Mouse (Mus musculus) lung, adult 18-20 months (tissue): Measurements from ENCODE around the gene Bfsp2.
A peak's percentile ranks its signal among the peaks of the same experiment; 100 is the strongest.
"Not testable (repeated sequence)": the region's sequence is repeated elsewhere in the genome, so short reads cannot be mapped to it uniquely, and the experiment has no call there.

Experiments used
- DNase-seq, 2 experiments: peaks; one replicate each; pipeline ENCODE4 v3.0.0; 2022; ENCODE audit warnings: mixed read lengths in 2 of 2

Bfsp2 gene

DNA sequence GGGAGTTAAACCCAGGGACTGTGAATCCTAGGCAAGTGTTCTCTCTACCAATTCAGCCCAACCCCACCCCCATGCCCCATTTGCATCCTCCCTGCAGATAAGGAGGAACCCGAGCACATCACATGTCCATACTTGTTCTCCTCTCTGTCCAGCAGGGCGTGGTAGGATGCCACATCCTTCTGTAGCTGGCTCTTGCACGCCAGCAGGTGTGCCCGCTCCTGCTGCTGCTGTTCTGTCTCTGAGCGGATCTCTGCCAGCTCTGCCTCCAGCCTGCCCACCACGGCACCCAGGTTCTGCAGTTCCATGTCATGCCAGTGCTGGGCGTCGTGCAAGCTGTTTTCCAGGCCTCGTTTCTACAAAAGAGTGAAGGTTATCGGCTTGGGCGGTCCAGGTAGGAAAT is 53.8 kb downstream of the Bfsp2 start:
- DNase-seq, result no peak

DNA sequence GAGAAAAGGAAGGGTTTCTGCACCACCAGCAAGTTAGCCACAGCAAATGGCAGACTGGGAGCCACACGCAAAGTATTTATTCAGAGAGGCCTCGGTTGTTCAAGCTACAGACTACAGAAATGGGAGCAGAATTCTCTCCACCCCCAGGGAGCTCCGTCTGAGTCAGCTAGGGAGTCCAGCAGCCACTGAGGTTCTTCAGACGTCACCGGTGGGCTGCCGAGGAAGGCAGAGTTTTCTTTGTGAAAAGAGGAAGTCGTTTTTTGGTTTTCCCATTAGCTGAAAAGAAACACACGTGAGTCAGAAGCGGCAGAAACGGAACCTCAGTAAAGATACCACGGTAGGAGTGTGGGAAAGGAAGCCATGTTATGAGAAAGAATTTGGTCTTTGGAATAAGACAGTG is 55.4 kb downstream of the Bfsp2 start:
- DNase-seq, result no peak

DNA sequence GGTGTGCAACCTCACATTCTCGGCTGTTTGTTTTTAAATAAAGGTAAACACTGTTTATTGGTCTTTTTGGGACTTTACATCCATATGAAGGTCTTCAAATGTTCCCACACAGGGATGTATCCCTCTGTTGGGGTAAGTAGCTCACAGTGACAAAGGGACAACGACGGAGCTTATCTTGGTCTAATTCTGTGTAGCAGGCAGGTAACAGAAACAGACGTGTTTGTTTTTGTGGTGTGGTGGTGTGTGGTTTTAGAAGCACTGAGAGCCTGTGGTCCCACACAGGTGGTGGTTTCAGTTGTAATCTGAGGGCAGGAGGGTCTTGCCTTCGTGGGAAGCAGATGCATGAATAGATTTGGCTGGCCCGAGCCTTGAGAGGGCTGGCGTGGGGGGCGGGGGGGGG is 56.3 kb downstream of the Bfsp2 start:
- DNase-seq, result no peak

DNA sequence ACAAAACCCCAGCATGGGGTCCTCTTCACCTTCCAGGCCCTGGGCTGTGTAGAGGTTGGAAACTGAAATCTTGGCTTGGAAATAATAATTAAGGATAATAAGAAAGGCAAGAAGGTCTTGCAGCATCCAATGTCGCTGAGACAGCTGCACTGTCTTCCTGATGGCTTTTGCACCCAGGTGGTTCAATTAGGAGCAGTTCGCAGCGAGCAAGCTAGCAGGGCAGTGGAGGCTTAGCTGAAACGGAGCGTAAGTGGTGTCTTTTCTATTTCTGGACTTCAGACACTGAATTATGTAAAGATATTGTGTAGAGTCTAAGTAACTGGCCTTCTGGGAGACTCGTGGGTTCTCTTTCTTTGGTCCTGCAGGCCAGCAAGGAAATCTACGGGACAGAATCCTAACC is 56.8 kb downstream of the Bfsp2 start:
- DNase-seq, result no peak

DNA sequence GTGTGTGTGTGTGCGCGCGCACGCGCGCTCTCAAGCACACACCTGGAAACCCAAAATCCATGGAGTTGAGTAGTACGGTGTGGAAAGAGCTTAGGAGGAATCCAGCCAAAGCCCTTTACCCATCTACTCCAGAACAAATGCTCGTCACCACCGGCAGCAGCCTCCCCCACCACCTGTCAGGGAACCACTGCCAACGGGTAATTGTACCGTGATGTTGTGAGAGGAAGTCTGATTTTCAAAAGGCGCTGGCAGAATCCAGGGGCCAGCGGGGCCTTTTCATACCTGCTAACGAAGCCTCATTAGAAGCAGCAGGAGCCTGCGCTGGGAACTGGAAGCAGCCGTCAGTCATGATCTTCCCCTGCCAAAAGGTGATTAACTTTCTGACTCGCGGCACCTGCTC is 57.4 kb downstream of the Bfsp2 start:
- DNase-seq, result no peak

DNA sequence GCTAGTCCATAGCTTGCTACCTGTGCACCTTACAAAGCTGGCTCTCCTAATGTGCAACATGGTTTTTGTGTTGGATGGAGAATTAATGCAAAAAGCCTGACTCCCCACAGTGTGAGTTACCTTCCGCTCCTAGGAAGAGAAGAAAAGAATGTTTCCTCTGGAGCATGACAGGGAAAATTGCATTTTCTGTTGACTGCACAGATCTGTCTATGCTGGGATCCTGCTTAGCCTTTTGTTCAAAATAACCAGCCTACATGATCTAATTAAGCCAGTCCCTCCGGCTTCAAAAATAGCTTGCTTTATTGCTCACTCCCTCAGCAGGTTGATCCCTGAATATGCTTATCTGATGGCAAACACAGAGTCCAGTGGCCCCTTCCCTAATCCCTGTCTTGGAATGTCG is 59.4 kb downstream of the Bfsp2 start:
- no peak for DNase-seq

DNA sequence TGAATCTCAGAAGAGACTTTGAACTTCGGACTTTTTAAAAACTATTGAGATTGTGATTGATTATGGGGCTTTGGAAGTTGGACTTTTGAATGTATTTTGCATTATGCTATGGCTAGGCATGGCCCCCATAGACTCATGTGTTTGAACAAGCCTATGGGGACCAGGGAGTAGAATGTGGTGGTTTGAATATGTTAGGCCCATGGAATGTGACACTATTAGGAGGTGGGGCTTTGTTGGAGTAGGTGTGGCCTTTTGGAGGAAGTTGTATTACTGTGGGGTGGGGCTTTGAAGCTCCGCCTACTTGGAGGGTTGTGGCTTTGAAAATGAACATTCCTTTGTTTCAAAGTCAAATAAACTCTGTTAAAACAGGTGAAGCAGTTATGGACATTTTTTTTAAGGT is 61.4 kb downstream of the Bfsp2 start:
- DNase-seq, result no peak

DNA sequence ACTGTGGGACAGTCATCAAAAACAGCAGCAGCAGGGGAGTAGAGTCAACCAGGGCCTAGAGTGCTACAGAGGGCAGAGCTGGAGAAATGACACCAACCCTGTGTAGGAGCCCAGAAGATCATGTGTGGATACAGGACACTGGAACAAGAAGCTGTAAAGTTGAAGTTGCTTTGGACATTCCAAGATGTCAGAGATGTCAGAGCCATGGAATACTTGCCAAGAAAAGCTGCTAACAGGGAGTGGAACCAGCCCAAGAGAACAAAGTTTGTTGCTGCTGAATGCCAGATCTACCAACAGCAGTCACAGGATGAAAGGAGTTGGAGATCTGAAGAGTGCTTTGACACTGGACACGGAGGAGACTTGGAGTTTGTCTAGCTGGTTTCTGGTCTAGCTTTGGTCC is 62.0 kb downstream of the Bfsp2 start:
- DNase-seq, result not testable (repeated sequence)

DNA sequence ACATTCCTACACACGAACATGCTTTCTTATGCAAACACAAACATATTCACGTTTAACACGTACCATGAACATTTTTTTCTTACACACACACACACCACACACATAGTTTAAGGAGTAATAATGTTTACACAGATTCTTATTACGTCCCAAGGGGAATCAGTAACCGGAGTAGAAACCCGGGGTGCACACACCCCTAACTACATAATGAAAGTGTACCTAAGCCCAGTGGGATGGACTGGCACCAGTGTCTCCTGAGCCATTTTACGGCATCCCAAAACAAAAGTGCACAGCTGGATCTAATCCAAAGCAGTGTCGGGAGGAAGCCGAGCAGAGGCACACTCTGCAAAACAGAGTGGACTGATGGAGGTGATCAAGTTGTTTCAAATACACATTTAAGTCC is 66.8 kb downstream of the Bfsp2 start:
- DNase-seq, result no peak

DNA sequence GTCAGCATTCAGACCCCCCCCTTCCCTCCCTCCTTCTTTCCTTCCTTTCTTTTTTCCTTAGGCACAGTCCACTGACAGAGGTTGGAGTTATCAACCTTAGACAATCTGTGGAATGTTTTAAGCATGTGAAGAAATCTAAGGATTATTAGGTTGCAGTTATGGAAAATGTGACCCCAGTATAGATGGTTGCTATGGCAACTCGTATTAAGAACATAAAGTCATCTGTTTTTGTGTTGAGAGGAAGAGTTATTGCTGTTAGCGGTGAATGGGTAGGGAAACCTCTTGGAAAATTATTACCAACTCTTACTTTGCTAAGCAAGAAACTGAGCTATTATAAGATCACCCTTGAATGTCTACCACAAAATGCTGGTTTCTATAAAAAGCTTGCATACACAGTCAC is 71.1 kb downstream of the Bfsp2 start:
- DNase-seq, result no peak

DNA sequence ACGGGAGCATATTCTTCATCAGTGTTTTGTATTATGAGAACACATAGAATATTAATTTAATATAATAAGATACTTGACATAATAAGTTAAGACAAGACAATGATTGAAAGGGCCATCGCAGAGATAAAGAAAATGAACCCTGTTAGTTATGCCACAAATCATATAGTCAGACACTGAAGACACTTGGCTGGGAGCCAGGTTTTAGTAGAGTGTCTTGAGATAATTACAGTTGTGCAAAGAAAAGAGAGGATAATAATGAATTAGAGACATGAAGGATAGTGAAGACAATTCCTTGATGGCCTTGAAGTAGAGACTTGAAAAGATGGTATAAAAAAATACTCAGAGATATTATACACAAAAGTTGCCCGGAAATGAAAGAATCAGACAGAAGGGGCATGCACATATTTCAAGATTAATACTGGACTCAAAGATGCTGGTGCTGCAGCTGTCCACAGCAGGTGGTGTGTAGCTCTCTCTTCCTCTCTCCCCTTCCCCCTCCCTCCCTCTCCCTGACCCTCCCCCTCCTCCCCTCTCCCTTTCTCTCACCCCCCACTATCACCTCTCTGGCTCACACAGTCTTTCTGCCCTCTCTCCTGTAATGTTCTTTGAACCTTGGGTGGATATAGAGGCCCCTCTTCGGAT is 72.0 kb downstream of the Bfsp2 start:
- no peak for DNase-seq

DNA sequence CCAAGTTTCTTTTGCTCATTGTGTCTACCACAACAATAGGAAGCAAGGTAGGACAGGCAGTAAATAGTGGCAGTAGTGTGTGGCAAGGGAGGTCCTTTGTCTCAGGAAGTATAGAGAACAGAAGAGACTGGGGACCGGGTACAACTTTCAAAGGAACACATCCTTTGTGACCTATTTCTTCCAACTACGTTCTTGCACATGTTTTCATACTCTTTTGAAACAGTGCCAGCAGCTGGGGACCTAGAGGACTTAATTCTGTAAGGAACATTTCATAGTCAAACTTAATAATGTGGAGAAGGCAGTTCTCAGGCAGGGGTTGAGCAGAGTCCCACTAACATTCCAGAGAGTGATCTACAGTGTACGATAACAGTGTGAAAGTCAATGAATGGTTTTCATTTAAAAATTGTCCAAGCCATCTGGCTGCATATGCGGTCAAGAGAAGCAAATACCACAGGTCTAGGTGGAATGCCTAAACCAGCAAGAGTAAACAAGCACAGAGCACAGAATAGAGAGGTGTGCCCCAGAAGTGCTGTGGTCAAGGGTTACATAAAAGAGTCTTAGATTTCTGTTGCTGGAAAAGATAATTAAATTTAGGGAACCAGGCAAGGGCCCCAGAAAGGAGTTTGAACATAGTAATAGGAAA is 76.8 kb downstream of the Bfsp2 start:
- DNase-seq, result peak; percentile 6 to 25

DNA sequence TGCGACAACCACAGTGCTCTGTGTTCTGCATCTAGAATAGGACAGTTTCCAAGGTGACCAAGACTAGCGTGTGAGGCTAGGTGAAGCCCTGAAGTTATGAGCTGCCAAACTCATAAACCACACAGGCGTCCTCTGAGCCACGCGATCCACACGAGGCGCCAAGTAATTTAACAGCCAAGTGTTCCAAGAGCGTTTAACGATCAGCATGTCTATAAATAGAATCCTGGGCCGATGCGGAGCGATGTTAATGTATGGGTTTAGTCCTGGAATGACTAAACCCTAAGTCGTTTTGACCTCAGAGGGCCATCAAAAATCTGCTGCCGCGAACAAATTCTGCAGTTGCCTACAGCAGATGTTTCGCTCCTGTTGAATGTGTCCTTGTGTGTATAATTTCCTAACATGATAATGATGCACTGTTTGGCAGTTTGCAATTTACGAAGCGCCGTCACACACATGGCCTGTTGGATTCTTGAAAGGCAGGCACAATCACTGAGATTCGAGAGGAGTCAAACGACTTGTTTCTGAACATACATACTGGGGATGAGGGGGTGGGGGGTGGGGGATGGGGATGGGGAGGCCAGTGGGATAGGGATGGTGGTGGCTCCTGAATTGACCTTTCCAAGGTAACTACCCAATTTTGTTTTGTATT is 81.6 kb downstream of the Bfsp2 start:
- no peak for DNase-seq

DNA sequence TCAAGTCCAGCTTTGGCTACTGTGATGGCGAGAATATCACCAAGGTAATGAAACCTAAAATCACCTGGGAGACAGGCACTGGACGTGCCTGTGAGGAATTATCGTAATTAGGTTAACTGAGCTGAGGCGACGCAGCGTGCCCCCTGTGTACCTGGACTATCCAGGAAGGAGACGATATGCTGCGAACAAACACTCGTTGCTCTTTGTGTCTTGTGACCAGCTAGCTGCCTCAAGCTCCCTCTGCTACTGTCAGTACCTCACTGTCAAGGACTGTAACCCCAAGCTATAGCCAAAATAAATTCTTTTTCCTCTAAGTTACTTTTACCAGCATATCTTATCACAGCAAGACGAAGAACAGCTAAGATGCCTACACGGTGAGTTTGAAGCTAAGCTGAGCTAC is 87.0 kb downstream of the Bfsp2 start:
- DNase-seq, result no peak

DNA sequence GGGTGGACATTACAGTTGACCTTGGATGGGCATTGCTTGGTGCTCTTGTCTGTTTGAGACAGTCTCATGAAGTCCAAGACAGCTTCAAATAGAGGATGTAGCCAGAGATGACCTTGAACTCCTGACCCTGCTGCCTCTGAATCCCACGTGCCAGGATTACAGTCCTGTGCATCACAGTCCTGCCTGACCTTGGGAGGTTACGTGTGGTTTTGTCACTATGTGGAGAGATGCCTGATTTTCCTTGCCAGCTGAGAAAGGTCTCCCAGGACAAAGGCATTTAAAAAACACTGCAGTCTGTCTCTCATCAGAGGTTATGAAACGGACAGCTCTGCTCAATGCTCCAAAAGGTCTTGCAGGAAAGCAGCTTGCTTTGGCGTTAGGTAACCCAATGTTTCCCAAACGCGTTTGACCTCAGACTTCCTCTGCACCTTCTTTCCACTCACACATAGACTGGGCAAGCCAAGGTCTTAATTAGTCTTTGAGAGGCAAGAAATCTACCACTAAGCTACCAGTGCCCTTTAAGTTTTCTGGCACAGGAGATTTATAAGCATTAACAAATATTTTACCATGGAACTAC is 88.3 kb downstream of the Bfsp2 start:
- no peak for DNase-seq

DNA sequence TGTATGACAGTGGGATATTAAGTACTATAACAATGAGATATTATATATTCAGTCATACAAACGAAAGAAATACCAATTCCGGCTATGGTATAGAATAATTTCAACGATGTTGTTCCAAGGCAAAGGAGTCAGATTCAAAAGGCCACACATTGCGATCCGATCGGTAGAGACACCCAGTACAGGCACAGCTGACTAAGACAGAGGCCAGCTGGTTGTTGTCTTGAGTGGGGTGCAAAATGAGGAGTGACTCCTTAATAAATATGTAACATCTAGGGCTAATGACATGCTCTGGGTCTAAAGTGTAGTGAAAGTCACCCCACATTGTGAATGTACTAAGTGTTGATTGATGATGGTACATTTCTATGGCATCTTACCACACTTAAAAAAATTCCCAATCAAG is 91.0 kb downstream of the Bfsp2 start:
- no peak for DNase-seq

DNA sequence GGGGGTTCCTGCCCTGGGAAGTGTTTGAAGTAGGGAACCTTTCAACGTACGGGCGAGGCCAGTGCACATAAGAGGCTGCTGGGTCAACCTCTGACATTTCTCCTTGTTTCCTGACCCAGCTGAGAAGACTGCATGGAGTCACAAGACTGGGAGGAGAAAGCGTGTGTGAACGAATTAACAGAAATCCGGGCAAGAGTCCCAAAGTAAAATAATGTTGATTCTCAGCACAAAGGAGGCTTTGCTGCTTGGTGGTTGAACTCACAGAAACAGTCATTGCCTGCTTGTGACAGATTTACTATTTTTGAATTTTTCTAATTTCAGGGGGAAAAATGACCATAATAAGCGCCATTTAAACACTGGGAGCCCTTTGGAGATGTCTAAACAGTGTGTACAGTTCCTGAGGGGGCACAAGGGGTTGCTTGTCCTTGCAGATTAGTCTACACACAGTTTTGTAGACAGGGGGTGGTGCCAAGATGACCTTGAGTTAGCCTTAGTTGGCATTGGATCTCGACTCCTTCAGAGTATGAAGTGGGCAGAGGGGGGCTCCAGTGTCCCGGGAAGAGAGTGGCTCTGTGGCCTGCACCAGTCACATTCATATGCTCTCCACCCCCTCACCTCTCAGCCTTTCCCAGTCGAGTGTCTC is 93.1 kb downstream of the Bfsp2 start:
- no peak for DNase-seq

DNA sequence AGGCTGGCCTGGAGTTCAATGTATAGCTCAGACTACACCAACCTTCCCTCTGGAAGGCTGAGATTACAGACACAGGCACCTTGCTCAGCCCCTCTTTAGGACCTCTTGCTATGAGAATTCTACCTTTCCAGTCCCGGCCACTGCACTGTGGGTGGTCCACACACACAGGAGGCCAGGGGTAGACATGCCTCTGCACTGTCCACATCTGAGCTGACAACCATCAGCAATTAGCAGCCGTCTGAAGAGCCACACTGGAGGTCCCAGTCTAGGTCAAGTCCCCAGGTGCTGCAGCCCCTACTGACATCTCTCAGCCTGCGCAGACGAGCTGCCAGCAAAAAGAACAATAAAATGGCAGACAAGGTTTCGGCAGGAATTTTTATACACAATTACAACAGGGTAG is 93.6 kb downstream of the Bfsp2 start:
- no peak for DNase-seq

DNA sequence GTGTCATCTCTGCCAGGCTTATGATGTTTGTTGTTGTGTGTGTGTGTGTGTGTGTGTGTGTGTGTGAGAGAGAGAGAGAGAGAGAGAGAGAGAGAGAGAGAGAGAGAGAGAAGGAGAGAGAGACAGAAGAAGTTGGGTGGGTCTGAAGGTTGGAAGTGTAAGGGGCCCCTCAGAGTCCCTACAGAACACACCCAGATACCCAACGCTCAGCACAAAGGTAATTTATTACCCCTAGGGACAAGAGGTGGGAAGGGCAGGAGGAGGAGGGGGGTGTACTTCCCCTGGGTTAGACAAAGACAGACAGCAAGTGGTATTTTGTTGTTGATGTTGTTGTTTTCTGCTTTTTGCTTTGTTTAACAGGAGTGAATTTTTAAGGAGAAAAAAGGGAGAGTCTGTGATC is 94.6 kb downstream of the Bfsp2 start:
- no peak for DNase-seq

DNA sequence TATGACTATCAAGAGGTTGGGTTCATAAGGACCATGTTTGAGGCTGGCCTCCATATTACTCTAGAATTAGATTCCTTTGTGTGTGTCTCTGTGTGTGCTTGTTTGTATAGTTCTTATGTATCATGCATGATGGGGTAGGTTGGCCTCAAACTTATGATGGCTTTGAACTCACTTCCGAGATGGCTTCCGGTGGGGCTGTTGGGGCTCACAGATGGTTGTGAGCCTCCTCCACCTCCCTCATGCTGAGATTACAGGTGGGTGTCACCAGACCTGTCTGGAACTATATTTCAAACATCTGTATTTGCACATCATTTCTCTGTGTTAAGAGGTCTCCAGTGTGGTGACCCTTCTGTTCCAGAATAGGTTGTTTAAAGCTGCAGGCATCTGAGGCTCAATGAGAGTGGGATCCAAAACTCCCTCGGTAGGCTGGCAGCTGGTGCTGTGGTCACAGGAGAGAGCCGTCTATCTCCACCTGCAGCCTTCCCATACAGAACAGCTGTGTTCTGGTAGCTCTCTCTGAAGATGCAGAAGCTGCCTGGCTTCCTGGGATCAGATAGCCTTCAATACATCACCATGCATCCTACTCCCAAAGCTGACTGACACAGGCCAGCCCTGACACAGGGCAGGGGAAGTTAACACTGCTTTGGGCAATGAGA is 96.0 kb downstream of the Bfsp2 start:
- no peak for DNase-seq

DNA sequence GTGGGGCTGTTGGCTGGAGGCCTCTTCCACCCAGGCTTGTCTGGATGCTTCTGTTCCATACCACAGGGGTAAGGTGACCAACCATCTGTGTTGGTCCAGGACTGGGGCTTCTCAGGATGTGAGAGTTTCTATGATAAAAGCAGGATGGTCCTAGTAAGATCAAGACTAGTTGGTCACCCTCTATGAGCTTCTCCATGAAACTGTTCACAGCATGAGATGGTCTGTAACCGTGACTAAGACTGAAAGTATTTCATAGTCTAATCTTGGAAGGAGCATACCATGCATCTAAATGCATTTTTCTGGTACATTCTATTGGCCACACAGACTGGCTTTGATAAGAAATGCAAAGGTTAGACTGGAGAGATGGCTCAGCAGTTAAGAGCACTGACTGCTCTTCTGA is 96.6 kb downstream of the Bfsp2 start:
- DNase-seq, result no peak

DNA sequence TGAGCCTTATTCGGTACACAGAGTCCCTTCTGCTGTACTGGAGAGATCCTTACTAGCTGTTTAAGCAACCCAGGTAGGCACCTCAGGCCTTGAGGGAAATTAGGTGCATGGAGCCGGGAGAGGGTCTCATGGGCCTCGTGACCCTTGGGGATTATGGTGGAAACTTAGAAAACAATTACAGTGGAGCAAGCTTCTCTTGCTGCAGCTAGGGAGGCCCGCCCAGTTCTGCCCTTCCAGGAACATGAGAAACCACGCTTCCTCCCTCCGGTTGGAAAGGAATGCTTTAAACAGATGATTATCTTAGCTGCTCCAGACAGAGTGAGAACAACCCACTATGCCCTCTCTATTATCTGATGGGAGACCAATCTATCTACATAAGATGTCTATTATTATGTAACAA is 97.2 kb downstream of the Bfsp2 start:
- DNase-seq, result peak in 1 of 2 experiments; percentile 14

DNA sequence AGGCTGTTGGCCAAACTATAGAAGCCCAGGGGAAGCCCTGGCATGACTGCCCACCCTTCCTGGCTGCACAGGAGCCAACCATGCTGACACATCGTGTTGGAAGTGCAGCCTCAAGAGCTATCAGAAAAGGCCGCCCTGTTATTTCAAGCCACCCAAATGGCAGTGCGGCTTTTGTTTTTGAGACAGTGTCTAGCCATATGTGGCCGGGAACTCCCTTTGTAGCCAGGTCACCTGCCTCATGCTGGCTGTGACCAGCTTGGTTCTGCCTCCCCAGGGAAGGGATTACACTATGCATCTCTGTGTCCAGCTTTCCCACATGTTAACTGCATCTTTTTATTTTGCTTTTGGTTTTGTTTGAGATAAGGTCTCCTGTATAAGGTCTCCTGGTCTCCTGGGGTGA is 99.7 kb downstream of the Bfsp2 start:
- DNase-seq, result no peak
